Mouse (Mus musculus) lung, postnatal 14 days (tissue): ENCODE results near the gene Rbbp7.
A peak's percentile ranks its signal among the peaks of the same experiment; 100 is the strongest.

Source experiments
- DNase-seq: peaks from one replicate; pipeline ENCODE4 v3.0.0; 2021

Gene Rbbp7

DNA sequence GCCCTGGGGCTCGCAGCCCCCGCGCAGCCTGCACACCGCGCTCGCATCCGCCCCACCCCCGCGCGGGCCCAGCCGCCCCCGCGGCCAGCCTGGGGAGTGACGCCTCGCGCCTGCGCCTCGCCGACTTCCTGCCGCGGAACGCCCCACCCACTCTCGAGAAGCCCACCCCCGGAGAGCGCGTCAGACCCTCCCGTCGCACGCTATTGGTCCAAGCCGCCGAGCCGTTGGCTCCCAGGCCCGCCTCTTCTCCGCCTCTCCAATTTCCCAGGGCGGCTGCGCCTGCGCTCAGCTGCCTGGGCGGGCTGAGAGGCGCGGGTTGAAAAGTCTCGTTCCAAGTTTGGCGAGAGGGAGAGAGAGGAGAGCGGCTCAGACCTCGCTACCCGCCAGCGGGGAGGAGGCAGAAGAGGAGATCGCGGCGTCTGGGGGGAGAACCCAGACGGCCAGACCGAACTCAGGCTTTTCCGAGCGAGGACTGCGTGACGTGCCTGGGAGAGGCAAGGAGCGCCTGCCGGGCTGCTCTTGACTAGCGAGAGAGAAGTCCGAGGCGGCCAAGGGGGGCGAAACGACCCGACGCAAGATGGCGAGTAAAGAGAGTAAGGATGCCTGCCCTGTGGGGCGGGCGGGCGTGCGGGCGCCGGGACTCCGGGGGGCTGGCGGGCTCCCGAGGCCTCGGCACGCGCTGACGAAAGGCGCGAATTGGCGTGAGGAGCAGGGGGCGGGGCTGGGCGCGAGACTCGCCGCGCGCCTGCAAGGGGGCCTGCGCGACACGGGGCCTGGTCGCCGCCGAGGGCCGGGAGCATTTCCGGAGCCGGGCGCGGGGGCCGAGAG, at the start of gene Rbbp7:
Gene Rbbp7 (plus strand): TSS at position 288 of the 828 bp plus-strand sequence.
- DNase-seq, result peak; percentile 91

DNA sequence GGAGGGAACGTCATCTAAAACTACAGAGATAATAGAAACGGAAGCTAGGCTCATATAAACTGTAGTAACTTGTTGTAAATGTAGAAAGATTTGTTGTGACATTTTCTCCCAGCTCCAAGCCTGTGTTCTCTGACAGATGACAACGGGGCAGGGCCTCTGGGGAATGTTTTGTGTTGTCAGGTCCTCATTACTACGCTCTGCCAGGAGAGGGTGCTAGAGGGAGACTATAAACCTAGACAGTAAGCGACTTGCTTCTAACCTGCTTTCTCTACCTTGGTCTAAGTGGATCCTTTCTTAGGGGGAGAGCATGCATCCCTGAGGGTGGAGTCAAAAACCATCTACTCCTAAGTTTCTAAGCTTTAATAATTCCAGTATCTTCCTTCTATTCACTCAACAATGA, 42.4 kb upstream of the Rbbp7 start:
- peak; percentile 70 for DNase-seq

DNA sequence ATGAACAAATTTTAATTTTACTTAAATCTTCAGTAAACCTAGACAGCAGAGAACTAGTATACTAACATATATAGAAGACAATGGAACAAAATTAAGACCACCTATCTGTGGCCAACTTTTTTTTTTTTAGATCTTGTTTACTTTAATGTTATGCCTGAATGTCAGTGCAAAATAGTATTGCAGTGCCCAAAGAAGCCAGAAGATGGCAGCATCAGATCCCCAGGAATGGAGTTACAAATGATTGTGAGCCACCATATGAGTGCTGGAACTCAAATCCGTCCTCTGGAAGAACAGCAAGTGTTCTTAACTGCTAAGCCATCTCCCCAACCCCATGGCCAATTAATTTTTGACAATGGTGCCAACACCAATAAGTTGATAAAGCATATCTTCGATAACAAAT, 40.6 kb upstream of the Rbbp7 start:
- peak; percentile 61 for DNase-seq

DNA sequence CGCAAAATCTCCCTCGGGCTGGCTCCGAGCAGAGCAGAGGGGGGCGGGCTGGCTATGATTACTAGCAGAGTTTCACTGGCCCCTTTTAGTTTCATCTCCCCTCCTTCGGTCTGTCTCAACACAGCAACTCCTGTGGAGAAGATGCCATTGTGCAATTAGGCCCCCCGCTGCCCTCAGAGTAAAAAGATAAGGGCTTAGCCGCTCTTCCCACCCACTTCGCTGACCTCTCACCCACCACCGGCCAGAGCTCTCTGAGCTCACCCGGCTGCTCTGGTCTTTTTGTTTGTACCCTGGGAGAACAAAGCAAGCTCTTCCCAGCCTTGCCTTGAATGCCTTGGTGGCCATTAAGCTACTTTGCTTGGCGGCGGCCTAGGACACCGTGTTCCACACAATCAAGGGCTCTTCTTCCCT, 32.8 kb upstream of the Rbbp7 start:
- no peak for DNase-seq

DNA sequence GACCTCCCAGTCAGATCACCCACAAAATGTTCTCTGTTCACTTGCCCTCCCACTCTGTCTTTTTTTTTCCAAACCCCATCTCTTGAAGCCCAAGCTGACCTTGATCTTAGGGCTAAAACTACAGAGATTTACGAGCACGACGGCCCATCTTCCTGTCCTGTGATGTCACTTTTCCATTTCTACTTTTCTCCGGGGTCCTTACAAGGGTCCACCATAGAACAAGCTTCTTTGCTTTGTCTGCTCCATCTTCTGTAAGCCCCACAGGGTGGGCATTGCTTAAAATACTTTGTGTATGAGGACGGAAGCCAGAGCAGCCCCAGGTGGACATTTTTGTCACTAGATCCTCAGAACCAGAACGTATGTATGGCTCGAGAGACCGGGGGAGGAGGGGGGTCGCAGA, 32.4 kb upstream of the Rbbp7 start:
- DNase-seq, result no peak

DNA sequence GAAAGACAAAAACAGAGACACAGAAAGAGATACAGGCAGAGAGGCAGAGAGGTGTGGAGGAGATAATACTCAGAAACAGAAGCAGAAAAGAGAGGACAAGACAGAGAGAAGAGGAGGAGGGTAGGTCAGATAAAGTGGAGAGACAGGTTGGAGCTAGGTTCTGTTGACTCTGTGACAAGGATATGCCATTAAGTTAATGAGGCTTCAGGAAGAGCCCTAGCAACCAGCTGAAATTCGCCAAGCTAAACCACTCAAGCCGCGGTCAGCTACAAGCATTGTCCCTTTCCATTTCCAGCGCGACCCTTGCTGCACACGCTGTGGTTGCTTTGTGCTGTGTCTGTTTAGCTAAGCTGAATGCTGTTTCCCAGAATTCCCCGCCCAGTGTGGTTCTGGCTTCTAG, 32.0 kb upstream of the Rbbp7 start:
- no peak for DNase-seq

DNA sequence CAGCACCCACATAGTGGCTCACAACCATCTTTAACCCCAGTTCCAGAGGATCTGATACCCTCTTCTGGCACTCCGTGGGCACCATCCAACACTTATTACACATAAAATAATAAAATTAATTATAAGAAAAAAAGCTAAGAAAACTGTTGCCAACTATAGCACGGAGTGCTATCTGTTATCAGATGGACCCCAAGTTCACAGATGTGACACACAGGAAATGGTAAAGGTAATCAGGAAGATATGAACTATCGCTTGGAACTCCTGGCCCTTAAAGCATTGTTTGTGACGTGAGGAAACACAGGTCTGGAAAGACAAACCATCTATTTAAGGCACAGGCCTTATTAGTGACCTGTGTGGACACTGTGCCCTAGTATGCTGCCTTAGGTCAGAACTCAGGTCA, 30.2 kb upstream of the Rbbp7 start:
- DNase-seq, result no peak

DNA sequence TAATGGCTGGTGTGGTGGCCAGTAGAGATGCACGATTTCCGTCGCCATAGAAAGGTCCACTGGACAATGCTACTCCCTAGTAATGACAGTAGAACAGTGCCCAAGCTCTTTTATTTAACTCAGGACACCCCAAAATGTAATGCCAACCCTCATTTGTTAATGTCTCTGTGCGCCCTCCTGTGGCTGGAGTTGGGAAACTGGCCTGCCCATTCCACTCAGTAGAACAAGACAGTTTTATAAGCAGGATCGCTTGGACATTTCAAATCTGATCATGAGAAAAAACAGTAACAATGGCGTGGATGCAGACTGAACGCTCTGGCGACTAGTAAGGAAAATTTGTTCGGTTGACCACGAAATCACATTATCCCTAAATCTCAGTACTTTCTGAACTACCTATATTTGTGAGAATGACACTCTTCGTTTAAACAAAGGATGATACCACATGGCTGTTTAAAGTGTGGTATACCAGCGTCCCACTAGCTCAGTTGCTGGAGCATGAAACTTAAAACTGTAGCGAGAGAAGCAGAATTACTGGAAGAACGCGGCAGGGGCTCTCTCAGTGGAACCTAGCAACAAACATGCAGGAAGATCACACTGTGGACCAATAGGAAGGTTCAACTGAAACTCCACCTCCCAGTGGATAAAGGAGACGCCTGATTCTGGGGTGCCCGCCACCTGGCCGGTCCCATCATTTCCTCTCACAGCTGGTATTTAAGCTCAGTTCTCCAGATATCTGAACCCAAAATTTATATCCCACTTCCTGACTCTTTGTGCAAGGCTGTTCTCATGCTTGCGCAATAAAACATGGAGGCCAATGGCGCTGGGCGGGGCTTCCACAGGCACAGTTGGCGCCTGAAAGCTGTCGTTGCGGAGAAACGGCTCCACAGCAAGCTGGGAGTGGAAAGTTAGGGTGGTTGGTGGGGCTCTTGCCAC, 24.9 kb upstream of the Rbbp7 start:
- peak; percentile 63 for DNase-seq

DNA sequence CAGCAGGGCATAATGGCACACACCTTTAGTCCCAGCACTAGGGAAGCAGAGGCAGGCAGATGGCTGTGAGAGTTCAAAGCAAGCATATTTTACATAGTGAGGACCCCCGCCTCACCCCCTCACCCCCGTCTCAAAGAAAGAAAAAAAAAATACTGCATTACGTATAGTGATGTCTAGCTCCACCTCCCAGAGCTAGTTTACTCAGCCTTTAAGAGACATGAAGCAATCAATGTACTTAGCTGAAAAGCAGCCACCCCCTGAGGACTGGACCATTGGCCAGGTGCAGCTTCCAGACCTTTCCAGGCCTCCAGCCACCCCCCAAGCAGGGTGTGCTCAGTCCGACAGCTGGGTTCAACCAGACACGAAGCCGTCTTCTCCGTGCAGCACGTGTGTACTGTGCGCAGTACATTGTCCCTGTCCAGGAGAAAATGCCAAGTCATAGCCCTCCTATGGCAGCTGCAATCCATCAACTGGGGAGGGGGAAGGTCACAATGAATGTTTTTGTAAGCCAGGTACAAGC, 24.0 kb upstream of the Rbbp7 start:
- DNase-seq, result peak; percentile 11

DNA sequence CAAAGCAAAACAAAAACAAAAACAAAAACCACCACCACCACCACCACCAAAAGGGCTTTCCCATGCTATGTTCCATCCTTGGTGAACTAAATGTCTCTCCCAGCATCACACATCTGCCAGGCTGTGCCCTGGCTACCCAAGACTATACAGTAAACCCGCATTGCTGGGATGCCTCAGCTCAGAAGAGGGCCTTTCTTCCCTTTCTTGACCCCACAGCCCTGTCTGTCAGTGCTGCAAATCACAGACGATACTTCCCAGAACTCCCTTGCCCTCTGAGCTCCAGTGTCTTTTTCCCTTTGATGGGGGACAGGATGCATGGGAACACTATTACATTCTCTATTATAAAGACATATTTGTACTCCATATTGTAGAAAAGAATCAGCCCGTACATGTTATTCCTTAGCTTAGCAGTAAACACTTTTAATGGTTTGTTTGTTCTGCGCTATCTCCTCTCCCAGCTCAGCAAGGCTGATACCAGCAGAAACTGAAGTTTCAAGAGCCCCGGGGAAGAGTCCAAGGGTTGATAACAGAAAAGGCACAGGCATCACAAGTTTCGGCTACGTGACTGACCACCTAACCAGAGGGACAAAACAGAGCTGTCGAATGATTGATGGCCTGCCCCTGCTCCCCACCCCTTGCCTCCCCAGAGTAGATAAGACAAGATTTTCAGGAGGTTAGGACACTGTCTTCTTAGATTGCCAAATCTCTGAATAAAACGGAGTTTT, 11.3 kb upstream of the Rbbp7 start:
- no peak for DNase-seq

DNA sequence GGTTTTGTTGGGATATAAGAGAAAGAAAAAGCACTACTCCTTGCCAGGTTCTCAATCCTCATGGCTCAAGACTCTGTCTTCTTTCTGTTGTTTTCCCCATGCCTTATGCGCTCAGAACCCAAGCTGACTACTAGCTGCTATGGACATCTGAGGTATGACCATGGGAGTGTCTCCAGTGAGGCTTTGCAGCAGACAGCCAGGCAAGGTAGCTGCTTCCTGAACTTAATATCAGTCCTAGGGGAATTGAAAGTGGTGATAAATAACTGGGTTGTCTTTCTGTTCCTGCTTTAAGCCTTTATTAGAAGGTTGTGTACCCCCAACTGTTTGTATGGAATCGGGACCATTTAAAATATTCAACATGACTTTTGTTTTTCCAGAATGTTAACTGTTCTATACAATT, 7.8 kb upstream of the Rbbp7 start:
- no peak for DNase-seq

DNA sequence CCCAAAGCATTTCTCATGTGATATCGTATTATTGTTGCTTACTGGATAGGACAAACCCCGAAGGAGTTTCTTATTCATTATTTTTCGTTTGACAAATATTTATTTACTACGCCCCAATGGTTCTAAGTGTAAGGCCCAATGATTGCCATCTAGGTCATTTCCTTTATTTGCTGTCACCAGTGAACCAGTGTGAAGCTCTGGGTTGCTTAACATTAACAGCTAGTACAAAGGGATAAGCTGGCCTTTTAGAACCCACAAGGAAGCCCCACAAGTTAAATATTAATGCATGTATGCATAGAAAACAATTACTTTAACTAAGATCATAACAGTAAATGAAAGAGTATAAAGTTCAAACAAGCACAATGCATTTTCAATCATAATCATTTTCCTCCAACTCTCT, 5.9 kb upstream of the Rbbp7 start:
- no peak for DNase-seq

DNA sequence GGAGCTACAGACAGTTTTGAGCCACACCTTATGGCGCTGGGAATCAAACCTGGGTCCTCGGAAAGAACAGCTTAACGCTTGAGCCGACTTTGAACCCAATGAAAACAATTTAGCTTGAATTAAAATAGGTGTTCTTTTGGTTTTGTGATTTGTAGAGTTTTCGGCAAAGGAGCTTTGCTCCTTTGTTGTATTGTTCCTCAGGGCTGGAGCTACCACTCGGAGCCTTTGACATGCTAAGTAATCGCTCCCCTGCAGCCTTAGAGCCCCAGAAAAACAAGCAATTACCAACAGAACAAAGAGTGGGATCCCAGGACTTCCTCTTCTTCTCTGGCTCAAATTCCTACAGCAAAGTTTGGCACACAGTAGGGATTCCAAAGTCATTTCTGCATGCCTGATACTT, 4.1 kb upstream of the Rbbp7 start:
- no peak for DNase-seq

DNA sequence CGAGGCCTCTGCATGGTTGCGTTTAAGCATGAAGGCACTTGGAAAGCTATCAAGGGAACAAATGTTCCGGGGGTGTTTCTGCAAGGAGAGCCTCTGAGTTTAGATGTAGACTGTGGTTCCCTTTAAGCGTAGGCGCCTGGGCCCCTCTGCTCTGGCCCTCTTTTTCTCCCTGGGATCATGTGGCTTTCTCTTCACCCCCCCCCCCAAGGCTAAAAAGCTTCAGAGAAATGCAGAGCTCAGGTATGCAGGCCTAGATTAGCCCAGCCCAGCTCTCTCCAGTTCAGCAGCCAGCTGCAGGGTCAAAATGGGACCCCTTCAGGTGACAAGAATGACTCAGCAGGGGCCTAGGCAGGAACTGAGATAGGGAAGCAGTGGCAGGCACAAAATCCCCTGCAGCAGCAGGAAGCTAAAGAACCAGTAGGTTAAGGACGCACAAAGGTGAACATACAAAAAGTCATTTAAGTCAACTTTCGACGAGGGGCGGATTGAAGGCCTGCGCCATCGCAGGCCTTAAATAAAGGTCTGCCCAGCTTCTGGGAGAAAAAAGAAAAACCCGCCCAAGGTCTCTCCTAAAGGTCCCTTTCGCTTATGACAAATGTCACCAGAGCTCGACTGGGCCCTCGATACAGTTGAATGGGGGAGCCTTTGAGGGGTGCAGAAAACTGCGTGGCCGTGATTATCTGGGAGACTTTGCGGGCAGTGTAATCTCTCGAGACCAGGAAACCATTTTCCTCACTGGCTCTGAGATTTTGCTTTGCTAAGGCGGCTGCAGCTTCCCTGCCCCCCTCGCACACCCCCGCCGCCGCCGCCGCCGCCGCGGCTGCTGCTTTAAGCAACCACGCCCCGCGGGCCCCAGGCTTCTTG, 719 bp upstream of the Rbbp7 start:
- DNase-seq, result peak; percentile 10

DNA sequence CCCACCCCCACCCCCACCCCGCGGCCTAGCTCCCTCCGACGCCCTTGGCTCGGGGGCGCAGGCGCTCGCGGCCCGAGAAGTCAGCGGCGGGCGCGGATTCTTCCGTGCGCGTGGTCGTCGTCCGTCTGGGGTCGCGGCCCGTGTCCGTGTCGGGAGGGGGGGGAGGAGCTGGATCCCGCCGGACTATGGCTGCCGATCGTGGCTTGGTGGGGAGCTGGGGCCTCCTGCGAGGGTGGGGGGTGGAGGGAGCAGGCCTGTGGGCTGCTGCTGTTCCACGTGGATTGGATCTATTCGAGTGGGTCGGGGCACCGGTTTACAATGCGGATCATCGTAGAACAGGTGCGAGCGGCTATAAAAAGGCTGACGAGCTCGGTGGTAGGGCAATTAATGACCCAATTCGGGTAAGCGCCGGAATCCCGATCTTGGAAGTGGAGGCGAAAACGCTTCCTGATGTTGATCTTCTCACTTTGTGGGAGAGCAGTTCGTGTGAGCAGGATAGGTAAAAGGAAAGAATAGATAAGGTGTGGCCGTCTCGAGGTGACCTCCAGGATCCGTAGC, 835 bp downstream of the Rbbp7 start:
- DNase-seq, result peak; percentile 0

DNA sequence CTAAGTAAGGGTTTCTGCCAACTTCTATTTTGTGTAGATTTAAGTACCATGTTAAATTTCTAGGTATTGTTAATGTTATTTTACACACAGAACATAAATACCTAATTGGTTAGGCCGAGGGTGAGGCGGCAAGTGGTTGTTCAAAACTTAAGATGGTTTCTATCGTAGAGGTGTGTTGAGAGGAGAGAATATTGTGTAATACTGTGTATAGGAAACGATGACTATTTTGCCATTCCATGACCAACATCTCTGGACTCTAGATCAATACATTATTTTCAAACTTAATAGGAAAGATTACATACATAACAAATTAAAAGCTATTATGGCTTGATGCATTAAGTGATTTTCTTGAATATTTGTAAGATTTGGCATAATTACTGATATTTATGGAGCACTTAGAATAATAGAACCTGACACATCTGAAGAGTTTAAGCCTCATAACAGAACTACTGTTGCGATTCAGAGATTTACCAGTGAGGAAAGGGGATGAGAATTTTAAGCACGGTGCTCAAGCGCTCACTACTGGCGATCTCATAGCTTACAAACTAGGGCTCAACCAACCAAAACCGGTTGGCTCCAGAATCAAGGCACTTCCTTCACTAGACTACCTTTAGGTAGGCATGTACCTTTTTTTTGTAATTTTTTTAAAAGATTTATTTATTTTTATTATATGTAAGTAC, 1.7 kb downstream of the Rbbp7 start:
- DNase-seq, result no peak

DNA sequence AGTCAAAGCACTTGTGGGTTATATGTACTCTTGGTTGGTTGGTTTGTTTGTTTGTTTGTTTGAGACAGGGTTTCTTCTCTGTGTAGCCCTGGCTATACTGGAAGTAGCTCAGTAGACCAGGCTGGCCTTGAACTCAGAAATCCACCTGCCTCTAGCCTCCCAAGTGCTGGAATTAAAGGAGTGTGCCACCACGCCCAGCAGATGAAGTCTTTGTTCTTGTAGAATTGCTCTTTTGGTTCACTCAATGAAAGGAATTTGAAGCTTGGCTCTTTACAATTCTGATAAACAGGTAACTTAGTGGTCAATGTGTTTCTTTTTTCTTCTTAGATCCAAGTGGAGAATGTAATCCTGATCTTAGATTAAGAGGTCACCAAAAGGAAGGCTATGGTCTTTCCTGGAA, 10.5 kb downstream of the Rbbp7 start:
- DNase-seq, result no peak

DNA sequence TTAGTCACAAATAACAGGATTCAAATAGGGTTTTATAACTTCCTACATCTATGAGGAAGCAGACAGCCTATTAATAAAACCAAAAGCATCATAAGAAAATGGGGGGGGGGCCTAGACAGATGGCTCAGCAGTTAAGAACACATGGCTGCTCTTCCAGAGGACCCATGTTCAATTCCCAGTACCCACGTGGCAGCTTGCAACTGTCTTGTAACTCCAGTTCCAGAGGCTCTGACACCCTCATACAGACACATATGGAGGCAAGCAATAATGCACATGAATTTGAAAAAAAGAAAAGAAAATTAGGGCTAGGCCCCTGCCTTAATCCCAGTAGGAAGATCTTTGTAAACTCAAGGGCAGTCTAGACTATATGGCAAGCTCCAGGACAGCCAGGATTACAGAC, 28.2 kb downstream of the Rbbp7 start:
- DNase-seq, result no peak

DNA sequence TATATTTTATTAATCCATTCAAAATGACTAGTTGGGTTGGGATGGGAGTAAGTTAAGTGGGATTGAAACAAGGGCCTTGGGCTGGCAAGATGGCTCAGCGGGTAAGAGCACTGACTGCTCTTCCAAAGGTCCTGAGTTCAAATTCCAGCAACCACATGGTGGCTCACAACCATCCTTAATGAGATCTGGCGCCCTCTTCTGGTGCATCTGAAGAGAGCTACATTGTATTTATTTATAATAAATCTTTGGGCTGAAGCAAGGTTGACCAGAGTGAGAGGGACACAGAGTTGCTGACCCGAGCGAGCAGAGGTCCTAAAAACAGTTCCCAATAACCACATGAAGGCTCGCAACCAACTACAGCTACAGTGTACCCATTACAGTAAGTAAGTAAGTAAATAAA, 31.2 kb downstream of the Rbbp7 start:
- DNase-seq, result peak; percentile 5

DNA sequence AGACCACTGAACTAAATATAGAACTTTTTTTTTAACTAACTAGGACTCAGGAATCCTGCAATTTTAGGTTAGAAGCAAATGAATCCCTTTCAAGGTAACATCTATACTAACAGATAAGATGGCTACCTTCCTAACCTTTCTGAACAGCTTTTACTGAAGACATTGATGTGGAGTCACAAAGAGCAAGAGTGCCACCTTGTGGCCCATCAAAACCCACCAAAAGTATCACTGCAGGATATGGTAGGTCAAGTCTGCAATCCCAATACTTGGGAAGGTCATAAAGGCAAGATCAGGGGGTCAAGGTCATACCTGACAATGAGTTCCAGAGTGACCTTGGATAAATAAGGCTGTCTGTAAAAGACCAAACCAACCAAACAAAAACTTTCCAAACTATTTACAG, 40.2 kb downstream of the Rbbp7 start:
- DNase-seq, result peak; percentile 48

DNA sequence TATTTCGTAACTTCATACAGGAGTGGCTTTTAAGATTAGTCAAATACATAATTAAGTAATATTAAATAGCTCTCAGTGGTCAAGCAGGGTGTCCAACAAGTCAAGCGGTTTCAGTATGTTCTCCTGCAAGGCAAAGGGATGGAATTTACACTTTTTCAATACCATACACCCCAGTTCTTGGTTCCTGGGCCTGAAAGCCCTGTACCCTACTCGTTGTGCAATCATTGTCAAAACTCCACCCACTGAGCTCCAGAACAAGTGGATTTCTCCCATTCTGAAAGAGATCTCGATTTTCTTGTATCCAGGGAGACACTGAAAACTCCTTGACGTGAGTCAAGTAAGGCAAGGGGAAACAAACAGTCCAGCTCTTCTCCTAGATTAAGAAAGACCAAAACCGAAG, 67.8 kb downstream of the Rbbp7 start:
- peak; percentile 8 for DNase-seq
